Mouse (Mus musculus) neural tube, embryonic 15.5 days (tissue): Measurements from ENCODE around the gene Tmem132a. TPM values are rescaled to one million over a fixed set of nuclear protein-coding genes. Genes with fewer than 3 reads are reported as not detected.

ENCODE experiments used
- ATAC-seq: fragments of 200-750 bp; cut with Nextera tagmentation; 2 replicates; pipeline ENCODE4 v1.8.0; 2017; ENCODE audit warnings: mild to moderate bottlenecking, moderate TSS enrichment, moderate library complexity; ENCODE audit not compliant: low FRiP score
- H3K27ac ChIP-seq: fragments of 300-500 bp; sonication (generic); replicated peaks from 2 replicates; pipeline ENCODE4 v1.5.1; 2015; ENCODE audit warnings: mild to moderate bottlenecking, inconsistent platforms
- H3K27me3 ChIP-seq: fragments of 300-500 bp; sonication (generic); replicated peaks from 2 replicates; pipeline ENCODE4 v1.6.1; 2015; ENCODE audit warnings: inconsistent platforms
- H3K36me3 ChIP-seq: fragments of 300-500 bp; sonication (generic); 2 replicates; pipeline ENCODE4 v1.6.1; 2015; ENCODE audit warnings: inconsistent platforms
- H3K4me1 ChIP-seq: fragments of 300-500 bp; sonication (generic); 2 replicates; pipeline ENCODE4 v1.6.1; 2015; ENCODE audit warnings: inconsistent platforms
- H3K4me2 ChIP-seq: fragments of 300-500 bp; sonication (generic); 2 replicates; pipeline ENCODE4 v1.6.1; 2015; ENCODE audit warnings: inconsistent platforms, mild to moderate bottlenecking, moderate library complexity
- H3K4me3 ChIP-seq: fragments of 300-500 bp; sonication (generic); replicated peaks from 2 replicates; pipeline ENCODE4 v1.5.1; 2015; ENCODE audit warnings: mild to moderate bottlenecking, inconsistent platforms
- H3K9ac ChIP-seq: fragments of 300-500 bp; sonication (generic); replicated peaks from 2 replicates; pipeline ENCODE4 v1.6.1; 2015; ENCODE audit warnings: mild to moderate bottlenecking, inconsistent platforms
- H3K9me3 ChIP-seq: fragments of 300-500 bp; sonication (generic); replicated peaks from 2 replicates; pipeline ENCODE4 v1.6.1; 2016; ENCODE audit warnings: inconsistent platforms
- WGBS: fragments of 180-500 bp; shearing (Covaris S2); methylation state at CpG from one replicate; pipeline ENCODE4 v1.1.7; 2015; ENCODE audit warnings: mixed read lengths; 5-methylcytosine and 5-hydroxymethylcytosine counted together
- polyA plus RNA-seq: library from polyadenylated mRNA; unstranded; fragments of >200 nt; fragmentation: Nextera tagmentation; extraction: Ambion mirVana; gene quantifications from 2 replicates; pipeline ENCODE4 v1.2.1, GENCODE M21; 2015

Tmem132a gene
- polyA plus RNA-seq, 1 experiment from 2014 or later = 167 TPM

DNA sequence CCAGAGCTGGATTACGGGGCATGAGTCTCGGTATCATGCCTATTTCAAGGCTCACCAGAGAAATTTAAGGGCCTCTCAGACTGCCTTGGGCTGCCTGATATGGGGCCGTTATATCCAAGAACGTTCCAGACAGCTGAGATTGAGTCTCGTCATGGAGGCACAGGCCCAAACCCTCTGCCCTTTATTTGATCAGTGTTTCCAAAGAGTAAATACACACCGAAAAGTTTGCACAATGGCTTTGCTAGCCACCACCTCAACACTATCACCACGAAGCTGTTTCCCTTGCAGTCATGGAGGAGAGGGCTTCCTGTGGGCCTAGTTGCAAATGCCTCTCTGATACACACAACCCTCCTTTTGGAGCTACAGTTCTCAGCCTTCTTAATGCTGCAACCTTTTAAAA lies 45.7 kb downstream of the Tmem132a start:
- ATAC-seq = no peak
- no peaks in the 10 kb centered on the region for H3K27me3 ChIP-seq
- H3K4me2 ChIP-seq = no peak overlapping the region
- no peak overlapping the region for H3K27ac ChIP-seq
- no peaks in the 10 kb centered on the region for H3K4me1 ChIP-seq
- WGBS = 91% methylated on average over 7 of the region's 7 CpGs
- H3K4me3 ChIP-seq = no peak overlapping the region
- H3K36me3 ChIP-seq = no peaks in the 10 kb centered on the region
- H3K9ac ChIP-seq = no peak overlapping the region
- no peaks in the 10 kb centered on the region for H3K9me3 ChIP-seq

GRCm38 (mm10) chr19:10822534-10822933 lies 47.2 kb downstream of the Tmem132a start:
- Histone ChIP-seq H3K27me3 (no peaks in the 10 kb centered on the region), H3K9me3 (no peaks in the 10 kb centered on the region), H3K9ac (no peak overlapping the region), H3K36me3 (no peaks in the 10 kb centered on the region), H3K4me2 (no peak overlapping the region), H3K4me3 (no peak overlapping the region), H3K4me1 (no peaks in the 10 kb centered on the region), H3K27ac (no peak overlapping the region)
- 96% methylated on average over 4 of the region's 4 CpGs for WGBS
- no peak for ATAC-seq

DNA sequence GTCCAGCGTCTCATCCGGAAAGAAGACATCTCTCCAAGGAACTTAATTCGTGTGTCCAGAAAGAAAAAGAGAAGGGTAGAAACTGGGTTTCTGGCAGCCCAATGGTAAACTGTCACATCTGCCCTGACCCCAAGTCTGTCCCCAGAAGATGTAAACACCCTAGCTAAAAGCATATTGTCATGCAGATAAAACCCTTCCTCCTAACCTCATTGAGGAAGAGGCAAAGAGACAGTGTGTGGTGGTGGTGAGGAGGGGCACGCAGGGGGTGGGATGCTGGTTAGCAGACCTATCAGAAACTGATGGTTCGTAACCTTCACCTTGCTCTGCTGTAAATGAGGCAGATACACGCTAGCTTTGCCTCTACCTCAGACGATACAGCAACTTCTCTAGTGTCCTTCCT lies 48.4 kb downstream of the Tmem132a start:
- no peak overlapping the region for H3K4me3 ChIP-seq
- no peaks in the 10 kb centered on the region for H3K36me3 ChIP-seq
- no peak overlapping the region for H3K4me2 ChIP-seq
- ATAC-seq = no peak
- no peaks in the 10 kb centered on the region for H3K4me1 ChIP-seq
- WGBS = 62% methylated on average over 7 of the region's 7 CpGs
- H3K27ac ChIP-seq = no peak overlapping the region
- H3K27me3 ChIP-seq = no peaks in the 10 kb centered on the region
- H3K9me3 ChIP-seq = no peaks in the 10 kb centered on the region
- no peak overlapping the region for H3K9ac ChIP-seq

GRCm38 (mm10) chr19:10818217-10818946 lies 51.4 kb downstream of the Tmem132a start:
- Histone ChIP-seq H3K27ac (no peak overlapping the region), H3K4me2 (peak overlapping the region; percentile 19; the same call in 1 of the 2 replicates), H3K4me1 (no peaks in the 10 kb centered on the region), H3K9ac (no peak overlapping the region), H3K4me3 (no peak overlapping the region), H3K36me3 (no peaks in the 10 kb centered on the region), H3K9me3 (no peaks in the 10 kb centered on the region), H3K27me3 (no peaks in the 10 kb centered on the region)
- WGBS = 41% methylated on average over 17 of the region's 17 CpGs
- ATAC-seq = no peak; the same call in 1 of the 2 replicates

GRCm38 (mm10) chr19:10816462-10816861 lies 53.3 kb downstream of the Tmem132a start:
- 83% methylated on average over 2 of the region's 2 CpGs for WGBS
- Histone ChIP-seq H3K9ac (no peak overlapping the region), H3K4me3 (no peak overlapping the region), H3K9me3 (no peaks in the 10 kb centered on the region), H3K27ac (no peak overlapping the region), H3K4me2 (no peak overlapping the region), H3K36me3 (no peaks in the 10 kb centered on the region), H3K27me3 (no peaks in the 10 kb centered on the region), H3K4me1 (no peaks in the 10 kb centered on the region)
- ATAC-seq = no peak

- ATAC-seq = no peak
- H3K27ac ChIP-seq = no peak overlapping the region
- no peaks in the 10 kb centered on the region for H3K36me3 ChIP-seq
- H3K4me1 ChIP-seq = no peaks in the 10 kb centered on the region
- H3K4me3 ChIP-seq = no peak overlapping the region
- no peaks in the 10 kb centered on the region for H3K27me3 ChIP-seq
- H3K4me2 ChIP-seq = no peak overlapping the region
- no peak overlapping the region for H3K9ac ChIP-seq
- H3K9me3 ChIP-seq = no peaks in the 10 kb centered on the region
- 89% methylated on average over 6 of the region's 6 CpGs for WGBS
Observed at GRCm38 (mm10) chr19:10815871-10816270, 53.9 kb downstream of the Tmem132a start.

- H3K4me3 ChIP-seq = no peak overlapping the region
- WGBS = 78% methylated on average over 7 of the region's 7 CpGs
- no peak overlapping the region for H3K27ac ChIP-seq
- no peak overlapping the region for H3K9ac ChIP-seq
- H3K36me3 ChIP-seq = no peaks in the 10 kb centered on the region
- 0 out of 2 replicates have a peak, but pooled peaks cover 4% of the 10 kb centered on the region for H3K4me1 ChIP-seq
- H3K27me3 ChIP-seq = no peaks in the 10 kb centered on the region
- no peaks in the 10 kb centered on the region for H3K9me3 ChIP-seq
- ATAC-seq = no peak
- H3K4me2 ChIP-seq = no peak overlapping the region
Observed at GRCm38 (mm10) chr19:10813905-10814304, 55.8 kb downstream of the Tmem132a start.

DNA sequence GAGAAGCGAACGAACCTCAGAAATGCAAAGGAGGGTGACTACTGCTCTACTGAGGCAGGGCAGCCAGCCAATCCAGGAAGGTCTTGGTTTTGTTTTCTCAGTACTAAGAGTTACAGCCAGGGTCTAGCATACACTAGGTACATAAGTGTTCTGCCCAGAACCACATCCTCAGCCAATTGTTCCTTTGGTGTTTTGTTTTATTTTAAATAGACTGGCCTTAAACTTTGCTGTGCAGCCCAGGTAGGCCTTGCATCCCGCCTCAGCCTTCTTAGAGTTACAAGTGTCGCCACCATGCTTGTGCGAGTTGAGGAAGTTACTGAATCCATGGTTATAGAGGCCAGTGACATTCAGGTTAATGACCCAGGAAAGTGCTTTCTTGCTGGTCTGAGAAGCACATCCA lies 56.7 kb downstream of the Tmem132a start:
- 0 out of 2 replicates have a peak, but pooled peaks cover 4% of the 10 kb centered on the region for H3K4me1 ChIP-seq
- no peaks in the 10 kb centered on the region for H3K27me3 ChIP-seq
- no peak for ATAC-seq
- no peak overlapping the region for H3K9ac ChIP-seq
- no peak overlapping the region for H3K27ac ChIP-seq
- no peak overlapping the region for H3K4me3 ChIP-seq
- H3K9me3 ChIP-seq = no peaks in the 10 kb centered on the region
- no peaks in the 10 kb centered on the region for H3K36me3 ChIP-seq
- no peak overlapping the region for H3K4me2 ChIP-seq
- WGBS = 95% methylated on average over 5 of the region's 5 CpGs

DNA sequence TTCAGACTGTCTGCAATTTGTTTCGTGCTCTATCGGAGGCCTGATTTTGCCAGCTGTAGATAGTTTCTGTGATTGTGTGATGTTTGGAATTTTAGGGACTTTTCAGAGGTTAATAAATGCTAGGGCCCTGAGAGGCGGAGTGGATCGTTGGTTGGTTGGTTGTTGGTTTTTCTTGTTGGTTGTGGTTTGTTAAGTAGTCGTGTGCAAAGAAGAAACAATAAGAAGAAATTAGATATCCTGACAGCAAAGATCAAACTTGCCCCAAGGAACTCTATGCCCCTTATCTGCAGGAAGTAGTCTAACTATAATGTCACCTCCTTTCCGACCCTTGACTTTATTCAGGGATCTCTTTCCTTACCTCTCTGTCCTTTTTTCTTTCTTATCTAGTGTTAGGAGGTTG lies 58.3 kb downstream of the Tmem132a start:
- no peaks in the 10 kb centered on the region for H3K9me3 ChIP-seq
- no peak overlapping the region for H3K27ac ChIP-seq
- ATAC-seq = no peak
- H3K27me3 ChIP-seq = no peaks in the 10 kb centered on the region
- H3K36me3 ChIP-seq = no peaks in the 10 kb centered on the region
- no peak overlapping the region for H3K9ac ChIP-seq
- 90% methylated on average over 6 of the region's 6 CpGs for WGBS
- no peak overlapping the region for H3K4me2 ChIP-seq
- 0 out of 2 replicates have a peak, but pooled peaks cover 4% of the 10 kb centered on the region for H3K4me1 ChIP-seq
- no peak overlapping the region for H3K4me3 ChIP-seq

DNA sequence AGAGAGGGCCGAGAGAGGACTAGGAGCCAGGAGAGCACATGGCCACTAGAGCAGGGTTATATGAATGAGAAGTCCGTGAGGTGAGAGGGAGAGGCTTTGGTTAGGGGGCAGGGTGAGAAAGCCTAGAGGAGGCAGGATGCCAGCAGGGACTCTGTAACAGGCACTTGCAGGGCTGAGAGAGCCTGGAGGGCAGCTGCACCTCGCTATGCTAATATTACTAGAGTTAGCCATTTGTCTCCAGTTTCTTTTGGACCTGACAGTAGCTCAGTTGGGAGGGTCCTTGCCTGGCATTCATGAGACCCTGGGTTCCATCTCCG lies 59.6 kb downstream of the Tmem132a start:
- Histone ChIP-seq H3K4me2 (no peak overlapping the region), H3K27me3 (no peaks in the 10 kb centered on the region), H3K36me3 (no peaks in the 10 kb centered on the region), H3K4me1 (0 out of 2 replicates have a peak, but pooled peaks cover 4% of the 10 kb centered on the region), H3K9me3 (no peaks in the 10 kb centered on the region), H3K9ac (no peak overlapping the region), H3K27ac (no peak overlapping the region), H3K4me3 (no peak overlapping the region)
- 51% methylated on average over 4 of the region's 4 CpGs for WGBS
- ATAC-seq = no peak

GRCm38 (mm10) chr19:10809428-10810175 lies 60.1 kb downstream of the Tmem132a start:
- no peak overlapping the region for H3K9ac ChIP-seq
- no peak overlapping the region for H3K27ac ChIP-seq
- no peaks in the 10 kb centered on the region for H3K36me3 ChIP-seq
- H3K4me3 ChIP-seq = no peak overlapping the region
- WGBS = 72% methylated on average over 11 of the region's 11 CpGs
- H3K27me3 ChIP-seq = no peaks in the 10 kb centered on the region
- ATAC-seq = peak; percentile 68; the same call in 1 of the 2 replicates
- no peaks in the 10 kb centered on the region for H3K9me3 ChIP-seq
- no peak overlapping the region for H3K4me2 ChIP-seq
- H3K4me1 ChIP-seq = 0 out of 2 replicates have a peak, but pooled peaks cover 4% of the 10 kb centered on the region
